Mouse (Mus musculus): ENCODE measurements around the gene Coq2.

DNA sequence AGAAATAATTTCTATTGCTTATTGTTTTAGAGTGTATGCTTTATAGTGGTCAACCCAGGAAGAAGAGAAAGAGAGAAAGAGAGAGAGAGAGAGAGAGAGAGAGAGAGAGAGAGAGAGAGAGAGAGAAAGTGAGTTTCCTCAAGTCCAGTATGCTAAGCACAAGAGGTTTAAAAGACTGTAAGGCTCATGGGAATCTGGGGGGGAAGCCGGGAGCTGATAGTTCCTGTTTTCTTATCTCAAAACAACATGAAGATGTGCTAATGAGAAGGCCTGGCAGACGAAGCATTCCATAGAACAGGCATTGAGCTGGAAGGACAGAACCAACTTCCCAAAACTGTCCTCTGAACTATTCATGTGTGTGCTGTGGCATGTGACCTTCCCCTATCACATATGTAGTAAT lies 22.9 kb upstream of the Coq2 start:
- no peak for TF ChIP-seq REST (IDR thresholded peaks at IDR 0.05; ENCODE audit: insufficient read depth, insufficient read length)
- TF ChIP-seq POLR2A (IDR thresholded peaks at IDR 0.05; ENCODE audit: insufficient read length, low read depth), result no peak
- no peak for TF ChIP-seq TCF3 (IDR thresholded peaks at IDR 0.05; ENCODE audit: insufficient read length, low read depth)
- TF ChIP-seq E2F4 (IDR thresholded peaks at IDR 0.05; ENCODE audit: insufficient read depth), result no peak
